Mouse (Mus musculus): ENCODE measurements at regions not wholly inside any gene's neighbourhood (a gene's known extent, or its start where the extent isn't known, plus 50 kb on each side); places are given as distances from the start of the nearest gene placed in this dataset.
"Not testable (repeated sequence)": the region's sequence is repeated elsewhere in the genome, so short reads cannot be mapped to it uniquely, and the experiment has no call there.

DNA sequence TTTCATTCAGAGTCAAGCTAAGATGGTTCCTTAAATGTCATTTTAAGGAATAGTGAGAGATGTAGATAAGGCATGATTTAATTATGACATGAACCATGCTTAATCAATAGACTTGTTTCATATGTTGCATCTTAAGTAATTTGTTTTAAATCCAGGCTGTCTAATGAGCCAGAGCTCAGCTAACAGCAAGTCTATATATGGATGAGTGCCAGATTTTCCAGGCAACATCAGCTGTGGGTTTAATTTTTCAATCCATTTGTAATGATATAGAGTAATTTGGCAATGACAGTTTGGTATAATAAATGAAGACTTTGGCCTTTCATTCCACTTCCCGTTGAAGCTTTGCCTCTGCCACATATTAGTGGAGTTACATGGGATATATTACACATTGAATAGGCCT, 677.3 kb upstream of the Sorcs1 start:
- DNase-seq (ENCODE audit: low spot score): no peak

- no peak for DNase-seq (ENCODE audit: low spot score)
Measured at GRCm38 (mm10) chr19:51340491-51340890, 662.0 kb upstream of the Sorcs1 start.

GRCm38 (mm10) chr19:51330010-51330409, 651.6 kb upstream of the Sorcs1 start:
- DNase-seq (ENCODE audit: low spot score): no peak

GRCm38 (mm10) chr19:51303708-51304107, 625.3 kb upstream of the Sorcs1 start:
- DNase-seq (ENCODE audit: low spot score): no peak

DNA sequence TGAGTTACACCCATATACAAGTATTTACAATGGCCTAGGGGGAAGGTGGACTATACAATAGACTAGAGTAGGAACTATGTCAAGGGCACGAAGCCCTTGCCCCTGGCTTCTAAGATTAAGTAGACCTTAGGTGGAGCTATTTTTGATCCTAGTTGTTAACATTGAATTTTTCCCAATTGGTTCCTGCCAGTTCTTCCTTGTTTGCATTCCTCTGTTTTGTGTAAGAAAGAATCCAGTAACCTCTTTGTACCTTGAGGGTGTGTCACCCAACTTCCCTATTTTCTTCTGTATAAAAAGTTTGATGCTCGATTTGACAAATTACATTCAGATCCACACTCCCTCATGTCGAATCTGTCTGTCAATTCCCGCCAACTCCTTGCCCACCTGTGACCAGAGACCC, 618.2 kb upstream of the Sorcs1 start:
- not testable (repeated sequence) for DNase-seq (ENCODE audit: low spot score)

- no peak for DNase-seq (ENCODE audit: low spot score)
Measured at GRCm38 (mm10) chr19:51268978-51269556, 590.6 kb upstream of the Sorcs1 start.

DNA sequence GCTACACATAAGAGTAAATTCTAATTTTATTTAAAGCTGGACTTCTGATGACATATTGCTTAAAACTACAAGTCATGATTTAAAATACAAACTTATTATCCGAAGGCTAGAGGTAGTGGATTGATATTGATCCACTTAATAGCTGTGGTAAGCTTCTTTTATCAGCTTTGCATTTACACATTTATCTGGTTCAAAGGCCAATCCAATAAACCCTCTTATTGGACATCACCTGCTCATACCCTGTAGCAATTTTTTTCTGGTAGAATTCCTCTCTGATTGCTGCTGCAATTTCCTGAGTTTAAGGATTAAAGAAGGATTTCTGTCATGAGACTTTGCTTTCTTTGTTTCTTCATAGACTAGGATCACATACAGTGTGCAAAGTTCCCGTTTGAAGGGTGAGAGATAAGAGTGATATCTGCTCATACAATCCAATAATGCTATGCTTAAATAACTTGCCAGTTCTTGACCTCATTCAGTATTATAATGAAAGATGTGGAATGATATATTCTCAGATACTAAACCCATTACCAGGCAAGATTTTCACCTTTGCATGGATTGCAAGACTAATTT, 561.9 kb upstream of the Sorcs1 start:
- no peak for DNase-seq (ENCODE audit: low spot score)

- DNase-seq (ENCODE audit: low spot score): no peak
Measured at GRCm38 (mm10) chr19:51238181-51238523, 559.7 kb upstream of the Sorcs1 start.

GRCm38 (mm10) chr19:51237509-51238180, 559.2 kb upstream of the Sorcs1 start:
- no peak for DNase-seq (ENCODE audit: low spot score)

- no peak for DNase-seq (ENCODE audit: low spot score)
Measured at GRCm38 (mm10) chr19:51232525-51232924, 554.1 kb upstream of the Sorcs1 start.

- no peak for DNase-seq (ENCODE audit: low spot score)
Measured at GRCm38 (mm10) chr19:51226932-51227331, 548.5 kb upstream of the Sorcs1 start.

DNA sequence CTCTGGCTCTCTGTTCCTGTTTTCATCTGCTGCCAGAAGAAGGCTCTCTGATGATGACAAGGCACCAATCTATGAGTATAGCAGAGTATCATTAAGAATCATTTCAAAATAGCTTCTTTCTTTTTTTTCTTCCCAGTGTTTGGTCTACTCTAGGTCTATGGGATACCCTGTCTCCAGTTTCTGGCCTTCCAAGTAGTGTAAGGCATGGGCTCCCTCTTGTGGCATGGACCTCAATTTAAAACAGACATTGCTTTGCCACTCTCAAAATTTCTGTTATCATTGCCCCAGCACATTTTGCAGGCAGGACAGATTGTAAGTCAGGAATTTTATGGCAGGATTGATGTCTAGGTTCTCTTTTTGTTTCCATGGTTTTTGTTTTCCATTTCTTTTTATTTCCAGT, 522.9 kb upstream of the Sorcs1 start:
- DNase-seq (ENCODE audit: low spot score): peak; percentile 0
